Comparison of ENCODE assay signal across 12 mouse cellular contexts in genomic region chr17:63315646-63316480, GRCm38 (mm10).
A peak's percentile ranks its signal among the peaks of the same experiment; 100 is the strongest.
DNase-seq lines count a peak whose midpoint lies in the region; ATAC-seq and TF ChIP-seq lines count a peak whose summit lies in the region.
"Had no signal": no experiment of that assay in that cellular context is flagged by ENCODE, and none has a peak within 500 bp of the region (broad histone marks: within the 10 kb centered on the region; RNA-seq: fewer than 3 reads in every experiment).

No protein-coding gene starts in this region.

- H3K9ac ChIP-seq in midbrain, postnatal 0 days (replicated peaks; ENCODE audit: low read length, poor library complexity, severe bottlenecking) = no peak overlapping the region
- H3K9ac ChIP-seq in midbrain, embryonic 14.5 days (replicated peaks; ENCODE audit: low read length) = no peak overlapping the region
- H3K9ac ChIP-seq in liver, embryonic 15.5 days = no peak overlapping the region
- H3K9ac ChIP-seq: hindbrain, embryonic 12.5 days had no signal

- H3K4me2 ChIP-seq in midbrain, postnatal 0 days (ENCODE audit: low read depth, low read length, poor library complexity, severe bottlenecking) = no peak overlapping the region
- H3K4me2 ChIP-seq in midbrain, embryonic 14.5 days (ENCODE audit: low read length) = no peak overlapping the region
- no peak overlapping the region for H3K4me2 ChIP-seq in liver, embryonic 15.5 days
- H3K4me2 ChIP-seq: hindbrain, embryonic 12.5 days had no signal

- TF ChIP-seq CTCF in gastrocnemius, adult 2 months (IDR thresholded peaks at IDR 0.05) = no peak
- TF ChIP-seq CTCF in midbrain, postnatal 0 days (IDR thresholded peaks at IDR 0.05) = no peak

- intact Hi-C loops in gastrocnemius, adult 2 months (cut with DNase I) = no loop called here

- peak; percentile 35 for DNase-seq in gastrocnemius, adult 2 months
- no peak for DNase-seq in gastrocnemius, postnatal 25 days
- peak; percentile 62 for DNase-seq in midbrain, postnatal 0 days (ENCODE audit: low spot score)
- DNase-seq in midbrain, embryonic 14.5 days = no peak
- no peak for DNase-seq in urinary bladder, postnatal 25 days (ENCODE audit: low spot score)
- DNase-seq in spleen, postnatal 4 days (ENCODE audit: low spot score in 2 of 2) = no peak
- DNase-seq in spleen, postnatal 36 days (ENCODE audit: low spot score in 2 of 2) = no peak

- no peak for ATAC-seq in midbrain, postnatal 0 days (ENCODE audit: low FRiP score)
- no peak for ATAC-seq in midbrain, embryonic 14.5 days (ENCODE audit: low FRiP score, low TSS enrichment)
- ATAC-seq in liver, embryonic 15.5 days (ENCODE audit: insufficient read depth) = no peak
- ATAC-seq: forebrain, embryonic 16.5 days had no signal

- H3K27ac ChIP-seq in gastrocnemius, adult 2 months = no peak overlapping the region
- no peak overlapping the region for H3K27ac ChIP-seq in midbrain, postnatal 0 days (ENCODE audit: low read depth, low read length)
- H3K27ac ChIP-seq in midbrain, embryonic 14.5 days (replicated peaks; ENCODE audit: low read depth, low read length) = no peak overlapping the region
- peak overlapping the region; percentile 51 for H3K27ac ChIP-seq in liver, embryonic 15.5 days (replicated peaks)
- H3K27ac ChIP-seq: heart, adult 2 months; hindbrain, embryonic 12.5 days; limb, embryonic 10.5 days had no signal

- no peak overlapping the region for H3K4me3 ChIP-seq in gastrocnemius, adult 2 months
- H3K4me3 ChIP-seq in midbrain, postnatal 0 days (ENCODE audit: low read depth, low read length) = no peak overlapping the region
- H3K4me3 ChIP-seq in midbrain, embryonic 14.5 days (replicated peaks; ENCODE audit: low read depth, low read length) = no peak overlapping the region
- H3K4me3 ChIP-seq in liver, embryonic 15.5 days (replicated peaks) = no peak overlapping the region
- H3K4me3 ChIP-seq: heart, adult 2 months; hindbrain, embryonic 12.5 days; limb, embryonic 10.5 days had no signal

- H3K27me3 ChIP-seq in midbrain, postnatal 0 days (ENCODE audit: insufficient read depth, low read length) = no peaks in the 10 kb centered on the region
- no peaks in the 10 kb centered on the region for H3K27me3 ChIP-seq in midbrain, embryonic 14.5 days (ENCODE audit: control insufficient read depth, insufficient read depth, low read length)
- H3K27me3 ChIP-seq in liver, embryonic 15.5 days = no peaks in the 10 kb centered on the region
- H3K27me3 ChIP-seq: hindbrain, embryonic 12.5 days had no signal

- H3K4me1 ChIP-seq in midbrain, postnatal 0 days (ENCODE audit: insufficient read depth, low read length) = no peaks in the 10 kb centered on the region
- peaks cover 5% of the 10 kb centered on the region; the same call in 1 of the 2 replicates for H3K4me1 ChIP-seq in midbrain, embryonic 14.5 days (ENCODE audit: control insufficient read depth, insufficient read depth, low read length)
- H3K4me1 ChIP-seq in liver, embryonic 15.5 days (replicated peaks) = peaks cover 82% of the 10 kb centered on the region
- H3K4me1 ChIP-seq: limb, embryonic 10.5 days had no signal

- WGBS in midbrain, postnatal 0 days = 75% methylated on average over 12 of the region's 12 CpGs
- WGBS in midbrain, embryonic 14.5 days = 80% methylated on average over 12 of the region's 12 CpGs
- 80% methylated on average over 12 of the region's 12 CpGs for WGBS in liver, embryonic 15.5 days (ENCODE audit: insufficient replicate concordance)

- H3K9me3 ChIP-seq in midbrain, postnatal 0 days (ENCODE audit: low read length) = no peaks in the 10 kb centered on the region
- no peaks in the 10 kb centered on the region for H3K9me3 ChIP-seq in midbrain, embryonic 14.5 days (ENCODE audit: control insufficient read depth, low read length)
- no peaks in the 10 kb centered on the region for H3K9me3 ChIP-seq in liver, embryonic 15.5 days (replicated peaks)
- H3K9me3 ChIP-seq: hindbrain, embryonic 12.5 days; limb, embryonic 10.5 days had no signal

- no peaks in the 10 kb centered on the region for H3K36me3 ChIP-seq in midbrain, postnatal 0 days (ENCODE audit: insufficient read depth, low read length)
- no peaks in the 10 kb centered on the region for H3K36me3 ChIP-seq in midbrain, embryonic 14.5 days (ENCODE audit: control insufficient read depth, insufficient read depth, low read length)
- no peaks in the 10 kb centered on the region; the same call in 1 of the 2 replicates for H3K36me3 ChIP-seq in liver, embryonic 15.5 days (replicated peaks)
- H3K36me3 ChIP-seq: hindbrain, embryonic 12.5 days; limb, embryonic 10.5 days had no signal

Comparison
In these comparisons a context has a peak if more than half of its experiments do, and no peak if none do; other contexts are left out.
1. DNase-seq: peak in gastrocnemius, adult 2 months (single experiment) and midbrain, postnatal 0 days (single experiment); none in gastrocnemius, postnatal 25 days (single experiment), midbrain, embryonic 14.5 days (single experiment), urinary bladder, postnatal 25 days (single experiment), spleen, postnatal 4 days (0 of 2) and spleen, postnatal 36 days (0 of 2).